Mouse (Mus musculus): Measurements from ENCODE around the gene Olfr67.

DNA sequence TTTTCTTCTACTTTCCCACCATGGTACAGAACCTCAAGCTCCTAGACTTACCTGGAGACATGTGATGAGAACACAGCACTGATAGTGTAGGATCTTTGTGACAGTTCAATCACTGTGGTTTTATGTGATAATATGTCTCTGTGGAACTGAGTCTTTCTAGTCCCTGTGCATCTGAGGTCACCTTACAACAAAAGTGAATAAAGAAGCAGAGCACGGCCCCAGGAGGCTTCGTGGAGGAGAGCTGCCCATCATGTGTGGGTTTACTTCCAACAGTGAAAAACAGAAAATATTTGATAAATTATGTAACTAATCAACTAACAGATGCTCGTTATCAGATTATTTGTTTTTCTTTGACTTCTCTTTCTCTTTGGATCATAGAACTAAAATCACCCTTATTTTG, 12.0 kb downstream of the Olfr67 start, which contains the start of gene Olfr68:
- no peak for TF ChIP-seq CTCF (IDR thresholded peaks at IDR 0.05; ENCODE audit: low read depth, low read length)
- no peak for TF ChIP-seq POLR2A (IDR thresholded peaks at IDR 0.05; ENCODE audit: extremely low read depth, insufficient read depth, low read length)

Data from liver, adult 2 months (tissue).